Mouse (Mus musculus) adrenal gland, adult (tissue): ENCODE data around the gene Neurl1b.

Experiments used
- DNase-seq, 2 experiments: peaks; one replicate each; pipeline ENCODE4 v3.0.0; 2022 to 2023; ENCODE audit warnings: low spot score in 1 of 2; ENCODE audit not compliant: inconsistent age in 2 of 2

Neurl1b gene

DNA sequence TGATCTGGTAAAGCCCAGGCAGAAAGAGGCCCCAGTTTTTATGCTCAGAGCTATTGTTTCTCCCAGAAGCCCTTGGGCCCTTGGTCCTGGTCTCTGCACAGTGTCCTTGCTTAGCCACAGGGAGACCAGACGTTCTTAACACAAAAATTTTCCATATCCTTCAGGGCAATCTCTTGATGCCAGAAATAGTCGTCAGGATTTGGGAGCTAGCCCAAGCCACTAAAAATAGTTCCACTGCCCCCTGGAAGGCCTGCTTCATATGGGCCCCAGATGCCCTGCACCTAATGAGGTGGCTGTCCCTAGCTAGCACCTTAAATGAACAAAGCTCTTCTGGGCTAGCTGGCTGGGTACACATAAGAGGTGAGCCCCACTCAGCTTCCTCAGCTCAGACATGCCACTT is 76.3 kb downstream of the Neurl1b start:
- peak; percentile 43 to 74 for DNase-seq

DNA sequence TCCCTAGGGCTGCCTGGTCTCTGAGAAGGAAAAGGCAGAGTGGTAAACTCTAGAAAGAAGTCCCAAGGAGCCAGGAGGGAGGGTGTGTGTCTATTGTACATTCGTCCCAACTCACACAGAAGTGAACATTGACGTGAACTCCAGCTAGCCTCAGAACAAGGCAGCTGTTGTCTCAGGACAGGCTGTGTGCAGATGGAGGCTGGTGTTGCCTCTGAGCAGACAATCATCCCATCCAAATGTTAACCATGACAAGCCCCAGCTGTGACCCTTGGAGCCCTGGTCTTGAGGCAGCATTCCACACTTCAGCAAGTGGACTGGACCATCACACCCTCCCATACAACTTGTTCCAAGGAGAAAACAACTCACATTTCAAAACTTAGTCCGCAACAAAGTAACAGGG is 77.6 kb downstream of the Neurl1b start:
- DNase-seq: no peak

DNA sequence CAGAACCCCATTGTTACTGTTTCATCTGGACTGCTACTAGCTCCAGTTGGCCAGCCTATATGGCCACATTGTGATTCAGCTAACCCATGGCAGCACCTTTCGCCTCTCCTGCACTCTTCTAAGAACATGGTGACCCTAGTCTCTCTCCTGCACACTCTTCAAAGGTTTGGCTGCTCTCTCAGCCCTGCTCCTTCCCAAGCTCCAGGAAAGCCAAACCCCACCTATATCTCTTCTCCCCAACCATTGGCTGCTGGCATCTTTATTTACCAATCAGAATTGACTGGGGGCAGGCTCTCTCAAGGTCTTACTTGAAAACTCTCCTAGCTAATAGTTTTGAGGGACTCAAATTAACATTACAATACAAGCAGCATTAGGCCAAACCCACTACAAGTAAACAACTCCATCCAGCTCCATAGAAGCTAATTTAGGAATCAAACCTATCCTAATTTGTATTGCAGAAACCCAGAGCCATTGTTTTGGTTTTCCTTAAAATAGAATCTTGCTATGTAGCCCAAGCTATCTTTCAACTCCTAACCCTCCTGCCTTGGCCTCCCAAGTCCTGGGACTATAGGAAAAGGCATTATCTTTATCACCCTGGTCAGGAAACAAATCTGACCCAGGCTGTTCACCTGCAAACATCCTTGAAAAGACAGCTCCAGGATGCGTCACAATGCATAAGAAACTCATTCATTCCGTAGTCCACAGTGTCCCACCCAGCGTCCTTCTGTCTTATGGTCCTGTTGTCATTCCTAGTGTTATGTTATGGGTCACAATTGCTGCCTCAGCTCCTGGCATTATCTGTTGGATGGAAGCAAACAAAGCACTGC is 80.2 kb downstream of the Neurl1b start:
- DNase-seq: no peak
